Mouse (Mus musculus) layer of hippocampus, adult 9-11 months (tissue): ENCODE results near the gene Calm4.

Experiments used
- DNase-seq: peaks from one replicate; pipeline ENCODE4 v3.0.0; 2022

Gene Calm4

DNA sequence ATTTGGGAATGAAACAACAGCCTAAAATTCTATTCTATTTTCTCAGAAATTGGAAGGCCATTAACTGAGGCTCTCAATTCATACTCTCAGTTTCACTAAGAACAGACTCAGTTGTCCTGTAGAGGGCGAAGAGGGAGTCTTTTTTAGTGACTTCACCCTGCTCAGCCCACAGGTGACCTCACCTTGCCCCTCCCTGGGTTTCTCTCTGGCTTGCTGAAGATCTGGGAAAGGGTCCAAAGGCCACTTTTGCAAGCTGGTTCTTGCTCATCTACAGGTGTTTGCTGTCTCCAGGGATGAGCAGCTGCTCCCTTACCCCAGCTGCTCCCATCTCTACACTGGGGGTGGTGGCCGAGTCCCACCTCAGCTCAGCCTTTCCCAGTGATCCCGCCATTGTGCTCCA is 24.8 kb downstream of the Calm4 start:
- DNase-seq = no peak

DNA sequence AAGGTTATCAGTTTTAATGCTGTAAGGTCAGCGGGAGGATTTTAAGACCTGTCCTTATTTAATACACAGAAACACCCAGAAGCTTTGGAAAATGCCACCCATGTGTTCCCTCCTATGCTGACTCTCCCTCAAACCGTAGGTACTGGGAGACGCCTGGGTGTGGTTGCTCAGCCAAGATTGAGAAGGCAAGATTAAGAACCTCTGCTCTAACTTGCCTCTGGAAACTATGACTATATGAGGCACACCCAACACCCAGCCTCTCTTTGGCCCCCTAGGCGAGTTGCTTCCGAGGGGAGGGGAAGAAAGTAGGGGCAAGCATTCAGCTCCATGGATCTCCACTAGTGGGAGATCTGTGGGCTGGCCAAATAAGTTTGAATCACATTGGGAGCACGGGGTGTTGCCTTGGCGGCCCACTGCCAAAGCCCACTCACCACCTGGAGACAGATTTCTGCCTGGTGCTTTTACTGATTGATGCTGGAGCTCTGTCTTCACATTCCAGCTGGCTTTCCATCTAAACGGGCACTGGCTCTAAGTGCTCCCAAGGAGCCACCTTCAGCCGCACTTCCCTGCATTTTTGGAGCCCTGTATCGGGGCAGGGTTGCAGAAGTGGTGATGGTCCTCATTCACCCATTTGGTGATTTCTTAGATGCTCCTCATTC is 25.5 kb downstream of the Calm4 start:
- DNase-seq = peak; percentile 49

DNA sequence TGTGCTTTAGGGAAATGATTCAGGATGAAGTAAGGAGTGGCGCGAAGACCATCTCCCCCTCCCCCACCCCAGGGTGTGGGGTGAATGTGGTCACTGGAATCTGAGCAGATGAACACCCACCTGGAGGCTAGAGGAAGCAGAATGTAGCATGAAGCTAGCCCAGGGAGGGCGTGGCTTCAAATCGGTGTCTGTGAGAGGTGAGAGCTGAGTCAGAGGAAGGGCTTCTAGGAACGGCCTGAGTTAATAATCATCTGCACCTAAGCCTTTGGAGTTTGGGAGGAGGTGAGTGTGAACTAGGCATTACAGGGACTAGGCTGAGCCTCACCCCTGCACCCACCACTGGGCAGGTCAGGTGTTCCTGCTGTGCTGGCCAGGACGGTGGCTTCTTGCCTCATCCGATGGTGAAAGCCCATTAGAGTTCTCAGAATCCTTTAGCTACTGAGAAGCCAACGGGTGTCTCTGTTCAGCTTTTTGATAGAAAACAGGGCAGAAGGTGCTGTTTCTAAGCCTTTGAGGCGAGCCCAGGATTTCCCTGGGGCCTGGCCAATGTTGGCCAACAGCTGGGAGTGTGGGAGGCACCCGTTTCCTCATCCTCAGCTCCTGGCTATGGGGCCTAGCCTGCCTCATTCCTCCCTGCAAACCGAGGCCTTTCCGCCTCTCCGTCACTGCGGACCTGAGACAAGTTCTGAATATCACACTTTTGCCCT is 28.2 kb downstream of the Calm4 start:
- DNase-seq = no peak

DNA sequence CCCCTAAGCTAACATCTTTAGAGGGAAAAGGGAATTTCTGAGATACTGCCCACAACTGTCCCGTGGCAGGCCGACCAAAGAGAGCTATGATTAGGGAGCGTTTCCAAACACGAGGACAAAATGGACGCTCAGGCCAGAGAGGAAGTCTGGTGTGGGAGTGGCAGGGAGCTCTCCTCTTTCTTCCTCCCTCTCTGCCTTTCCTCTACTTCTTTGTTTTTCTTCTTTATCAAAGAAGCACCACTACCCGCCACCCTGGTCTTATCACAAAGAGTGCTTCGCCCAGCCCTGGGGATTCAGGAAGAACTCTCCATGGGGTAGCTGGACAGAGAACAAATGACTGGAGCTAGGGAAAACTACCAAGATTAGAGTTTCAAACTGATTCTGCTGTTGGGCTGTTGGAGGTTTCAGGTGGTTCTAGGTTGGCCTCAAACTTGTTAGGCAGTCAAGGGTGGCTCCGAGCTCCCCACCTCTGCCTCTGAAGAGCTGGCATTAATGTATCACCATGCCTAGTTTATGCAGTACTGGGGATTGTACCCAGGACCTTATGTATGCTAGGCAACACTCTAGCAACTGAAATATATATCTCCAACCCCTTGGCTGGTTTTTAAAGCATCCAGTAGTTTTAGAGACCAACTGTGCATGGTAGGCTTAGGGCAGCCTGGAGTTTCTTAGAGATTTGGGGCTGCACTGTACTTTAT is 28.9 kb downstream of the Calm4 start:
- DNase-seq = no peak

DNA sequence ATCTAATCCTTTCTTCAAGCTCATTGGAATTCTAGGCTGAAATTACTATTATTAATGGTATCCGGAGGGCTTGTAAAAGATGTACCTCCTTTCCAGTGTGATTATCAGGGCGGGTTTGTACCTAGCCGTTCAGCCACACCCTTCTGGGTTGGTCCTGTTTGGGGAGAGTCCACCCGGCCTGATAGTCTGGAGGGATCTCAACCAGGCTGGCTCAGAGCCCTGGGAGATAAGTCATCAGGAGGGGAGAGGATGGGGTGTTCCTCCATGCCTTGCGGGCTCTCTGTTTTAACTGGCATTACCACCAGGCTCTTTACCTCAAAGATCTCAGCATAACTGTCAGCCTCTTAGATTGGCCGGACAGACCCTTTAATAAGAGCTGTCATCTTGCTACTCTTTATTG is 29.6 kb downstream of the Calm4 start:
- no peak for DNase-seq

DNA sequence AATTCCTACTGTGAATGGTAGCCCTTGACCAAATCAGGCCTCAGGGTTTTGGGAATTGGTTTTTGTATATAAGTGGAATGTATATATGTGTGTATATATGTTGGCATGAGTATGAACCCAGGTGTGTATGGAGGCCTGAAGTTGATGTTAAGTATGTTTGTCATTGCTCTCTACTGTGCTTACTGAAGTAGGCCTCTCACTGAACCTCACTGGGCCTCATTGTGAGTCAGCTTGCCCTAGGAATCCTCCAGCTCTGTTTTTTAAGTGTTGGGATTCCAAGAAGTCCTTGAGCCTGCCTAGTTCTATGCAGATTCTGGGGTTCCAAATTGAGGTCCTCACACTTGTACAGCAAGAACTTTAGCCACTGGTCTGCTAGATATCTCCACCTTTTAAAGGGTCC is 32.3 kb downstream of the Calm4 start:
- no peak for DNase-seq

DNA sequence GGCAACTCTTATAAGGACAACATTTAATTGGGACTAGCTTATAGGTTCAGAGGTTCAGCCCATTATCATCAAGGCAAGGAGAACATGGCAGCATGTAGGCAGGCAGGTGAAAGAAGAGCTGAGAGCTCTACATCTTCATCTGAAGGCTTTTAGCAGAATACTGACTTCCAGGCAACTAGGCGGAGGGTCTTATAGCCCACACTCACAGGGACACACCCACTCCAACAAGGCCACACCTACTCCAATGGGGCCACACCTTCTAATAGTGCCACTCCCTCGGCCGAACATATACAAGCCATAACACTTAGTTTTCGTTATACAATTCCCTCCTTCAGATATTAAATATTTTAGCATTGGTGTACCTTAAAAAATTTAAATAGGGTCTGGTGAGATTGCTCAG is 35.3 kb downstream of the Calm4 start:
- no peak for DNase-seq

DNA sequence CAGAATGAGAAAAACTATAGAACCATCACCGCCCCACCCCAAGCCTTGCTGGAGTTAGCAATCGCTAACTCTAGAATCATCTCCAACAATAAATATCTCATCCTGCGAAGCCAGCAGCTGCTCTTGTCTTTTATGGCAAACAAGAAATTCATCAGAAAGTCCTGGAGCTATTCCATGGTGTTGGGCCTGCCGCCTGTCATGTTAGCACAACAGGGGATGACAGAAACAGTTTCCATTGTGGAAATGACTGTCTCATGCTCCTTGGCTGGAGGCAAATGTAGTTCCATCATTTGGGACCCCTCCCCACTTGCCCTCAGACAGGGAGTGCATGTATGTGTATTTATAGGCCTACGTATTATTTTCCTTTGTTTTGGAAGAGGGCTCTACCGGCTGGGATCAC is 38.9 kb downstream of the Calm4 start:
- DNase-seq = peak; percentile 44

DNA sequence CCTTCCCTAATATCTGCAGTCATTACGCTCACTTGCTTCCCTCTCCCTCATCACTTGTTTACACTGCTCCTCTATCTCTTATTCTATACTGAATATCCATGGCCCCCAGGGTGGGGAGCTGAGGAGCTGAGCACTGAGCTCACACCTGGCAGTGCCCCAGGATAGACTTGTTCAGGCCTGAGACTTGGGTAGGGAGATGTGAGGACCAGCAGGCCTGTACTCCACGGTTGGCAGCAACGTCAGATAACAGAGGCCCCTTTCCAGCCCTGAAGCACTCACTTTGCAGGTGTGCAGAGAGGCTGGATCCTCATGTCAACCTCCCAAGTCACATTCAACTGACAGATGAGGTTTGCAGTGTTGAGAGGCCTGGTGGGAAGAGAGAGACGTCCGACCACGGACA is 39.6 kb downstream of the Calm4 start:
- DNase-seq = no peak

DNA sequence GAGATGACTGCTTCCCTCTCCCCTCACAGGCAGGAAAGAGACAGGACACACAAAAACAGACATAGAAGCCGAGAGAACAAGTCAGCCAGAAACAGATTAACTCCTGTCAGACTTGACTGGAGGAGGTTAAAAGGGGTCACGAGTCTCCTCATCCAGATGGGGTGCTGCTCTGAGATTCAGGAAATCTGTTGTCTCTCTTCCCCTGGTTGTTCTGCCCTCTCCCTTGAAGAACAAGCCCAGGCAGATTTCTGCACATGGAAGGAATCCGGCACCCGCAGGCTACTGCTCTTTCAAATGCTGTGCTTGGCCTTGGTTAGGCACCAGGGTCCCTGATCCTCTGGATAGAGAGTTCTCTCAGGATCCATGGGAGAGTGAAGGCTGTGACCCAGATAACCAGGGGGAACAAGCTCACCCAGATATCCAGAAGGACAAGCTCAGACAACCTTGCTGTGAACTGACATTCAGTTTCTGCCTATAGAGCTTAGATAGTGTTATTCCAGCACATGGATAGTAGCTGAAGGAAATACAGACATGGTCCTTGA is 40.2 kb downstream of the Calm4 start:
- DNase-seq = no peak

DNA sequence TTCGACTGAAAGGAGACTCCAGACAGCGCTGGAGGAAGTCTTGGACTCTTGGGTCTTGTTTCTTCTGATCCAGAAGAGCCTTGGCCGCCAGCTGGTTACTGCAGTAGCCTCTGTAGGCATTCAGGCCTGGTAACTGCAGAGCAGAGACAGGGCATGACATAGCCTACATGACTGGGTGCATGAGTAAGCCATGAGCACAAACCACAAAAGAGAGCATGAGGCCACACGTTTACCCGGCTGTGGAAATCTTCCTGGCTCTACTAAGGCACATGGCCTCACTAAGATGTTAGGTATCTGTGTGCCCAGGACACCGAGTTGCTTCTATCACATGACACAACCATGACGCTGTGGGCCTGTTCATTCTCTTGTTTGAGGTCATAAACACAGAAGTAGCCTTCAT is 49.1 kb downstream of the Calm4 start:
- DNase-seq = no peak
